Comparison of ENCODE assay signal across 1 mouse cellular context in the genomic region with DNA sequence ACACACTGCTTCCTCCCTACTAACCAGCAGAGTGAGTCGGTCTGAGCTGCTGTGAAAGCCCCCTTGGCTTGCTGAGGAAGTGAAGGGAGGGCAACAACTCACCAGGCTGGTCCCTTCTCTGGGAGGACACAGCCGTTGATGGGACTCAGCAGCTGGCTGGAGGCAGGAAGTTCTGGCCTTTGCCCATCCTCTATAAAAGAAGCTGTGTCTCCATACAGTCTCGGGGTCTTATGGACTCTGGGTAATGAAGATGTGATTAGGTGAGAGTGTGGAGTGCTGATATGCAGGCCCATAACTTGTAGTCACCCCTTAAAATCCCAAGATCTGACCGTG.
TF ChIP-seq lines count a peak whose summit lies in the region.

No protein-coding gene starts in this region.

TF ChIP-seq in CH12.LX, 34 proteins besides CTCF, POLR2A, EP300 and RAD21 (continued from another document):
- TF ChIP-seq USF2 (conservative IDR thresholded peaks at IDR 0.05; ENCODE audit: low read depth, low read length): no peak
- no peak for TF ChIP-seq JUND (conservative IDR thresholded peaks at IDR 0.05; ENCODE audit: low read depth, low read length)
- TF ChIP-seq E2F4 (IDR thresholded peaks at IDR 0.05; ENCODE audit: insufficient replicate concordance, low read depth, low read length): no peak
- TF ChIP-seq TBP (conservative IDR thresholded peaks at IDR 0.05; ENCODE audit: low read depth, low read length): no peak
- no peak for TF ChIP-seq ZMIZ1 (IDR thresholded peaks at IDR 0.05; ENCODE audit: low read depth, low read length)
- no peak; the same call in 1 of the 2 replicates for TF ChIP-seq MXI1 (IDR thresholded peaks at IDR 0.05; ENCODE audit: low read depth, low read length)
- no peak for TF ChIP-seq USF1 (IDR thresholded peaks at IDR 0.05; ENCODE audit: low read depth, low read length)
- TF ChIP-seq ZKSCAN1 (IDR thresholded peaks at IDR 0.05; ENCODE audit: borderline replicate concordance, low read depth, low read length): no peak
- no peak for TF ChIP-seq ZNF384 (IDR thresholded peaks at IDR 0.05; ENCODE audit: low read depth, low read length)
- no peak for TF ChIP-seq ELF1 (IDR thresholded peaks at IDR 0.05; ENCODE audit: low read depth, low read length)
- no peak for TF ChIP-seq CHD2 (IDR thresholded peaks at IDR 0.05; ENCODE audit: low read length)
- no peak; the same call in 1 of the 2 replicates for TF ChIP-seq HCFC1 (IDR thresholded peaks at IDR 0.05; ENCODE audit: low read depth, low read length)
- TF ChIP-seq IRF4 (IDR thresholded peaks at IDR 0.05; ENCODE audit: low read depth, low read length): no peak
- no peak for TF ChIP-seq POLR2AphosphoS2 (IDR thresholded peaks at IDR 0.05; ENCODE audit: low read depth, low read length)
